Mouse (Mus musculus) megakaryocyte progenitor cell, adult 5-6 weeks (primary cell): ENCODE data around the gene Eif3k. TPM values are rescaled to one million over a fixed set of nuclear protein-coding genes. Genes with fewer than 3 reads are reported as not detected.

Source experiments
- total RNA-seq, 2 experiments: library from RNA; stranded (forward) in 1 of 2; stranded (reverse) in 1 of 2; fragments of 157-497, 149-512 nt in 1 of 2; fragments of 200-1000 nt in 1 of 2; gene quantifications; 2 replicates each; pipeline versions ENCODE4 v1.2.3 to v1.2.4; 2015 to 2017

Gene Eif3k
- total RNA-seq, 2 experiments from 2014 or later, result 305 to 406 TPM

Other genes starting within 250 kb of the Eif3k start
- 104 and 122 TPM in 2 replicates for gene Mrps12, start 240.0 kb downstream of the Eif3k start, total RNA-seq (2015)
- 44.1 and 59.1 TPM in 2 replicates for gene Mrps12, start 240.0 kb downstream of the Eif3k start, total RNA-seq (2017)
- gene Sars2, start 239.9 kb downstream of the Eif3k start, total RNA-seq (2015), result 8.1 and 8.8 TPM in 2 replicates
- 13.5 and 15.7 TPM in 2 replicates for gene Sars2, start 239.9 kb downstream of the Eif3k start, total RNA-seq (2017)
- not detected in 2 replicates for gene Ccer2, start 225.7 kb downstream of the Eif3k start, total RNA-seq (2015)
- gene Ccer2, start 225.7 kb downstream of the Eif3k start, total RNA-seq (2017), result not detected in 2 replicates
- 41.4 and 47.5 TPM in 2 replicates for gene Sirt2, start 215.1 kb downstream of the Eif3k start, total RNA-seq (2015)
- gene Sirt2, start 215.1 kb downstream of the Eif3k start, total RNA-seq (2017), result 19.2 and 21.1 TPM in 2 replicates
- gene Nfkbib, start 214.4 kb downstream of the Eif3k start, total RNA-seq (2015), result 14.7 and 18.4 TPM in 2 replicates
- 12.3 and 15.7 TPM in 2 replicates for gene Nfkbib, start 214.4 kb downstream of the Eif3k start, total RNA-seq (2017)
- gene Rinl, start 192.9 kb downstream of the Eif3k start, total RNA-seq (2015), result 47.6 and 48.3 TPM in 2 replicates
- 53.9 and 56.3 TPM in 2 replicates for gene Rinl, start 192.9 kb downstream of the Eif3k start, total RNA-seq (2017)
- gene Hnrnpl, start 173.3 kb downstream of the Eif3k start, total RNA-seq (2015), result 419 and 433 TPM in 2 replicates
- gene Hnrnpl, start 173.3 kb downstream of the Eif3k start, total RNA-seq (2017), result 342 and 343 TPM in 2 replicates
- 139 and 180 TPM in 2 replicates for gene Ech1, start 156.6 kb downstream of the Eif3k start, total RNA-seq (2015)
- 93.3 and 110 TPM in 2 replicates for gene Ech1, start 156.6 kb downstream of the Eif3k start, total RNA-seq (2017)
- 16.1 and 22.9 TPM in 2 replicates for gene Lgals4, start 148.0 kb downstream of the Eif3k start, total RNA-seq (2015)
- 4.3 and 7.0 TPM in 2 replicates for gene Lgals4, start 148.0 kb downstream of the Eif3k start, total RNA-seq (2017)
- 0.52 TPM in 1 of 2 replicates, not detected in the other for gene Lgals7, start 118.0 kb downstream of the Eif3k start, total RNA-seq (2015)
- gene Lgals7, start 118.0 kb downstream of the Eif3k start, total RNA-seq (2017), result not detected in 2 replicates
- gene Capn12, start 100.4 kb downstream of the Eif3k start, total RNA-seq (2015), result not detected in 2 replicates
- 0.24 TPM in 1 of 2 replicates, not detected in the other for gene Capn12, start 100.4 kb downstream of the Eif3k start, total RNA-seq (2017)
- 86.4 and 87.2 TPM in 2 replicates for gene Actn4, start 19.5 kb downstream of the Eif3k start, total RNA-seq (2015)
- 47.1 and 49.5 TPM in 2 replicates for gene Actn4, start 19.5 kb downstream of the Eif3k start, total RNA-seq (2017)
- 38.5 and 49.8 TPM in 2 replicates for gene Map4k1, start 186 bp upstream of the Eif3k start, total RNA-seq (2015)
- 62.8 and 65.6 TPM in 2 replicates for gene Map4k1, start 186 bp upstream of the Eif3k start, total RNA-seq (2017)
- gene Ryr1, start 143.3 kb upstream of the Eif3k start, total RNA-seq (2015), result 0.24 and 1.1 TPM in 2 replicates
- 0.12 and 0.44 TPM in 2 replicates for gene Ryr1, start 143.3 kb upstream of the Eif3k start, total RNA-seq (2017)
- 1.8 and 3.3 TPM in 2 replicates for gene Rasgrp4, start 153.0 kb upstream of the Eif3k start, total RNA-seq (2015)
- gene Rasgrp4, start 153.0 kb upstream of the Eif3k start, total RNA-seq (2017), result 1.5 and 7.2 TPM in 2 replicates
- gene Fam98c, start 174.4 kb upstream of the Eif3k start, total RNA-seq (2015), result 19.4 and 24.1 TPM in 2 replicates
- 22.6 and 23.4 TPM in 2 replicates for gene Fam98c, start 174.4 kb upstream of the Eif3k start, total RNA-seq (2017)
- gene Ggn, start 188.3 kb upstream of the Eif3k start, total RNA-seq (2015), result 0.76 and 1.2 TPM in 2 replicates
- gene Ggn, start 188.3 kb upstream of the Eif3k start, total RNA-seq (2017), result 0.17 and 0.47 TPM in 2 replicates
- gene Spred3, start 188.5 kb upstream of the Eif3k start, total RNA-seq (2015), result 0.56 and 2.3 TPM in 2 replicates
- gene Spred3, start 188.5 kb upstream of the Eif3k start, total RNA-seq (2017), result 0.91 and 2.4 TPM in 2 replicates
- gene Psmd8, start 198.8 kb upstream of the Eif3k start, total RNA-seq (2015), result 169 and 191 TPM in 2 replicates
- gene Psmd8, start 198.8 kb upstream of the Eif3k start, total RNA-seq (2017), result 160 and 176 TPM in 2 replicates
- gene Catsperg1, start 232.2 kb upstream of the Eif3k start, total RNA-seq (2015), result 1.1 TPM in 1 of 2 replicates, not detected in the other
- gene Catsperg1, start 232.2 kb upstream of the Eif3k start, total RNA-seq (2017), result 0.20 and 0.50 TPM in 2 replicates